Mouse (Mus musculus) B cell, adult 2 months (primary cell): ENCODE results near the gene Rap1b.

ENCODE experiments used
- DNase-seq, 2 experiments: peaks; one replicate each; pipeline ENCODE4 v3.0.0; 2022

Gene Rap1b

DNA sequence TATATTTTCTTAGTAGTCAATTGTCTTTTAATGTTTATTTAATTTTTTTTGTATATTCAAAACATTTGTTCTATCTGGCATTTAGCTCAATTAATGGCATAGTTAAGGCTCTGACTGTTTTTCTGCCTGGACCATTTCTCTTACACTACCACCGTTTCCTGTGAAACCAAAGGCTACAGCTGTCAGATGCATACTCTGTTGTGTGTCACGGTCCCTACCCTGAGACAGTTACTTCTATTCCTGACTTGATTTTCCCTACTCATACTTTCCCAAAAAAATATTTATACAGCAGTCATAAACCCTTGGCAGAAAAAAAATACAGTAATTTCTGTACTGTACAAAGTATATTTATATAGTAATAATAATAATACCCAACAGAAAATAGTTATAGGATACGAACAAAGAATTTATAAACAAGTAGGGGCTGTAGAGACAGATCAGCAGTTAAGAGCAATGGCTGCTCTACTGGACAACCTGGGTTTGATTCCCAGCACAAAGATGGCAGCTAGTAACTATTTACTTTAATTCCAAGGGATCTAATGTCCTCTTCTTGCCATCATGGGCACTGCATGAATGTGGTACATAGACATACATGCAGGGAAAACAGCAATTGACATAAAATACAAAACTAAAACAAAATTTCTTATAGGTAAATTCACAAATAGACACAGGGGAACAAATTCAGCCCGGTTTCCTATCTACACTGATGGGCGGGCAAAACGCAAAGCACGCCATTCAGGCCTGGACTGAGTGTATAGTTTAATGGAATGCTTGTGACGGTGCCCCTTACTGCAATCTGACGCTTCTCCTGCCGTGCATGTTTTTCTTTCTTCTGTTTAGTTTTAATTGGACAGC is 78.3 kb downstream of the Rap1b start:
- no peak for DNase-seq

DNA sequence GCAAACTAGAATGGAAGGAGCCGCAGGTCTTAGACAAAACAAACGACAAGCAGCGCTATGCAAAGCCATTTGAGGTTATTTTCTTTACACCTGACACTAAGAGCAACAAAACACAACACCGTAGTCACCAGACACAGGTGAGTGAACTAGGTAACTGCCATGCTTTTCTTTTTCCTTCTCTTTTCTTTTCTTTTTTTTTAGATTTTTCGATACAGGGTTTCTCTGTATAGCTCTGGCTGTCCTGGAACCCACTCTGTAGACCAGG is 79.0 kb downstream of the Rap1b start:
- no peak for DNase-seq

DNA sequence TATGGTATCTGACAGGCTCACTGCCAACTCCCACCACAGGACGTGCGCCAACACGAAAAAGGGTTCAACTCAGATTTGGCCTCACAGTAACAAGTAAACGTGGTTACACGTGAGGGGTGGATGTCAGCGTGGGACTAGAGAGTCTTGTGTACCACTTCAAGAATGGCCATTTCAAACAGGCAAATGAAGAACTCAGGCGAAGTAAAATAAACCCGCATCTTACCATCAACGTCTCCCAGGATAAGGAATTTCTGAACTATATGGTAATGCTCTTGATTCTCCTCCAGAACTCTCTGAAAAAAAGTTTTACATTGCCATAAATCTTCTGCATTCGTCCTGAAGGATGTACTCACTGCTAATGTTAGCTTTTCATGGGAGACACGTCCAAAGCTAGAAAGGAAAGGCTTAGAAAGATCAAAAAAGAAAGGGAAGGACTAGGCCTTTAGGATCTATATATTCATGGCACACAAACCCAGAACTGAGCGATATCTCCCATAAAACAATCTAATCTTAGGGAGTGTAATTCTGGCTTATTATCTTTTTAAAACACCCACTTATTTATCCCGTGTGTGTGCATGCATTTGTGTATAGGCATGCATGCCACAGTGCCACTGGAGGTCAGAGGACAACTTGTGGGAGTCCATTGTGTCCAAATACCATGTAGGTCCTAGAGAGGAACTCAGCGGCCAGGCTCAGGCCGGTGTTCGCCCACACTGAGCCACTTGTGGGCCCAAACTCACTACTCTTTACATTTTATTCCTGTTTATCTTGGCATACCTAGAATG is 79.5 kb downstream of the Rap1b start:
- no peak for DNase-seq

DNA sequence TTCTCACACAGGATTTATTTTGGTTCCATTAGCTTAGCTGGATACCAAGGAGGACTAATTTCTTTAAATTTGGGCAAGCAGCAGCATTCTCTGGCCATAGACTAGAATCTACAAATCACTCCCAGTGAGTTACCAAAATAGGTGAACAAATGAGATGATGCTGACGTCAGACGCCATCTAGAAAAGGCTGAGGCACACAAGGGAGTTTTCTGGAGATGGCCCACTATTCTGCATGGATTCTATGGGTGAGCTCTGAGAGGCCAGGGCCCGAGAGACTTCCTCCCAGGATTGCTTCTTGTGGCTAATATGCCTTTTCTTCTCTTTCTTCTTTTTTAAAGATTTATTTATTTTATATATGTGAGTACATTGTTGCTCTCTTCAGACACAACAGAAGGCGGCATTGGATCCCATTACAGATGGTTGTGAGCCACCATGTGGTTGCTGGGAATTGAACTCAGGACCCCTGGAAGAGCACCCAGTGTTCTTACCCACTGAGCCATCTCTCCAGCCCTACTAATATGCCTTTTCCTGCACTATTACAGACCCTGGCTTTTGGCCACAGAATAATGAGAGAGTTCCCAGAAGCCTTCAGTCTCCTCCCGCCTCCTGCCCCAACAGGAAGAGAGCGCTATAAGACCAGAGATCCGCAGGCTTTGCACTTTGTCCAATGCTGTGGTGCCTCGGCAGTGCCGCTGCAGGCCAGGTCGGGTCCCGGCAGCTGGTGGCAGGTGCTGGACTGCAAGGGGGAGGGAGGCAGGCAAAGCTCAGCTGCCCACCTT is 80.5 kb downstream of the Rap1b start:
- DNase-seq, result no peak

DNA sequence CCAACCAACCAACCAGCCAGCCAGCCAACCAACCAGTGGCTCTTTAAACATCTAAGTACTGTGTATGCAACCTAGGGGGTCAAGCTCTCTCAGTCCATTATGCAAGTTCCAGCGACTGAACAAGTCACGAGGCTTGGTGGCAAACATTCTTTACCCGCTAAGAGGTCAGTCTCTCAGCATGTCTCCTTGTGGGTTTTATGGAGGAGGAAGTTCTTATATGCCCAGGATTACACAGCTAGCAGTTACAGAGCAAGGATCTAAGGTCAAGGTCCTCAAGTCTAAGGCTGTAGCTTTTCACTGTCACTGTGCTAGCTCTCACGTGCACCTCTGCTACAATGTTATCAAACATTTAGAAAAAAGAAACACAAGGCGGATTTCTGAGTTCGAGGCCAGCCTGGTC is 81.2 kb downstream of the Rap1b start:
- DNase-seq, result no peak
